Mouse (Mus musculus): ENCODE measurements at regions not wholly inside any gene's neighbourhood (a gene's known extent, or its start where the extent isn't known, plus 50 kb on each side); places are given as distances from the start of the nearest gene placed in this dataset.

DNA sequence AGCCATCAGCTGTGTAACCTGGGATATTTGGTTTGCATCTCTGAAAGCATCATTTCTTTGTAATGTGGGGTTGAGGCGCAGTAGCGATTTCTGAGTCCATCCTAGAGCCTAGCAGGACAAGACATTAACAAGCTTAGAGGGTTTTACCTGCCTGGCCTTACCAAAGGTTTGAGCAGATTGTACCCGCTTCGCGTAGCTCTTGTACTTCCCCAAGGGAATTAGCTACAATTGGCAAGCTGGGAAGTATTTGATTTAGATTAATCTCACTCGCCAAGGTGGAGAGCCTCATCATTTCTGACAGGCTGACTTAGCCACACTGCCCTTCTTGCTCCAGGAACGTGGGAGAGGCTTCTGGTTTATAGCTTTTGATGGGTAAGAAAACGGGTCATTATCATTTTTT, 436.1 kb upstream of the Tle4 start:
- no peak for DNase-seq

GRCm38 (mm10) chr19:15033396-15033795, 435.5 kb upstream of the Tle4 start:
- DNase-seq, result no peak

GRCm38 (mm10) chr19:15032297-15032947, 434.6 kb upstream of the Tle4 start:
- no peak for DNase-seq

DNA sequence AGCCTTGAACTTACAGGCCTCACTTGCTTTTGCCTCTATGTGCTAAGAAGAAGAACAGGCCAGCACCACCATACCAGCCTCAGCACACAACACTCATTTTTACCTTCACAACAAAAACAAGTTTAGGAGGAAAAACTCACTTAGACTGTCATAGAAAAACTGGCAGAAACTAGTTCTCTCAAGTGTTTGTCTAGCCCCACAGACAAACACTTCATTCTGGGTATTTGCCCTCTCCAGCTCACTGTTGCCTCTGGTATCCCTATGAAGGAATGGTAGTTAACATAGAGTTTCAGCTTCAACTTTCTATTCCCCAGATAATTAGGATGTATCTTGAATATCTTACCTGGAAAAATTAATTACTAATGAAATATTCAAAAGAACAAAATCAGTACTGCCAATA, 433.6 kb upstream of the Tle4 start:
- DNase-seq, result no peak

DNA sequence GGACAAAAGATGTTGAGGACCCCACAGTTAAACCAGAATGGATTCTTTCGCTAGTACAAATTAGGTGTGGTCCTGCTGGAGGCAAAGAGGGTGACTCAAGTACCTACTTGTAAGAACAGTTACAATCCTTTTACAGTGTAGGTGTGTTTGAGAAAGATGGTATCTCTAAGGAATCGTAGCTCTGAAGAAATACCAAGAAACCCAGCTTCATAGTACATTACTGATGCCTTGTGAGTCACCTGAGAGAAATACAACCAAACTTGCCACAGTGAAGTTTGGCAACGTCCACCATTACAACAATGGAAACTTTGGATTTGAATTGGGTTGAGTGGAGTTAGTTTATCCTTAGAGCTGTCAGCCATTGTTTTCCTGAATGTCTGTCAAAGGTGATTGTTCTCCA, 405.7 kb upstream of the Tle4 start:
- no peak for DNase-seq

GRCm38 (mm10) chr19:14993344-14993743, 395.5 kb upstream of the Tle4 start:
- no peak for DNase-seq

- no peak for DNase-seq
Measured at GRCm38 (mm10) chr19:14970161-14970560, 372.3 kb upstream of the Tle4 start.

GRCm38 (mm10) chr19:14968283-14968682, 370.4 kb upstream of the Tle4 start:
- DNase-seq, result no peak

DNA sequence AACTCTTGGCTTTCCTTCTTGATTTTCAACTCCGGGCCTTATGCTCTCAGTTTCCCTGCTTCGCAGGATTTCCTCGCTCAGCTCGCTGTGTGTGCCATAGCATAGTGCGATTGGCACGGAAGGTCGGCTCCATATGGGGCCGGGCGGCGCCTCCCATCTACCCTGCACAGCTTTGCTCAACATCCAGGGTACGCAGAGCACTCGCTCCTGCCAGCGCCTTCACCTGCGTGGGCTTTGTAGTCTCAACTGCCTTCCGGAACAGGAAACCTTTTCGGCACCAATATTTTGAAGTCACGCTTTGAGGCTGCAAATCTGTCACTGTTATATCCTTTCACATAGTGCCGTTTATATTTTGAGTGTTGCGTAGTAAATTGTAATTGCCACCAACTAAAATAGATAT, 359.9 kb upstream of the Tle4 start:
- DNase-seq, result no peak

- DNase-seq, result no peak
Measured at GRCm38 (mm10) chr19:14957154-14957553, 359.3 kb upstream of the Tle4 start.

DNA sequence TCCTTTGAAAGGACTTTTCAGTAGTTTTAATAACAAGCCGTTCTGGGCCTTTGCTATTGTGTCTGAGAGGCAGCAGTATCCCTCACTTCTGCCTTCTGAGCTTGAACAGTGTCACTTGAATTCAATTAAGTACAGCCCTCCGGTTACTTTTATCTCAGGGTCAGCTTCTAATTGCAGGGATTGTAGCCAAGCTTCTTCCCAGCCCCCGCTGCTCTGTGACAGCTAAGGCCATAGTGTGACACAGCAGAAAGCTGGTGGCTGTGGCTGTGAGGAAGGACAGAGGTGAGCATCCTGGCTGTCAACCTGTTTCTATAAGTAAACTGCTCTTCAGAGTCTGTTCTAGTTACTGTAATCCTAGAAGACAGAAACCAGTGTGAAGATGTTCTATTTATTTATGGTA, 358.5 kb upstream of the Tle4 start:
- no peak for DNase-seq

- no peak for DNase-seq
Measured at GRCm38 (mm10) chr19:14955969-14956368, 358.1 kb upstream of the Tle4 start.

- no peak for DNase-seq
Measured at GRCm38 (mm10) chr19:14940207-14940952, 342.5 kb upstream of the Tle4 start.

DNA sequence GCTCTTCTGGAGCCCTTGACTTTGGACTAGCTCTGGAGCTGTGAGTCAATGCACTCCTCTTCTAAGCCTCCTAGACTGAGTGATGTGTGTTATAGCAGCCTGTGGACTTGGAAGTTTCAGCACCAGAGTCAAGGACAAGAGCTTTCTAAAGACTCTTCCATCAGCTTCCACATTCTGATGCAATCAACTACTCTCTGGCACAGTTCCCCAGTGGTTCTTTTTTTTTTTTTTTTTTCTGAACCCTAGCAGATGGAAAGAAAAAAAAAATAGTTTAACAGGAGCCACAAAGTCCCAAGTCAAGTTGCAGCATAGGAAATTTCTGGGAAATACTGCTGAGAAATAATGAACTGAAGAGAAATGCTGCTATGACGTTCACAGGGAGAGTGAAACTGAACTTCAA, 324.4 kb upstream of the Tle4 start:
- no peak for DNase-seq

DNA sequence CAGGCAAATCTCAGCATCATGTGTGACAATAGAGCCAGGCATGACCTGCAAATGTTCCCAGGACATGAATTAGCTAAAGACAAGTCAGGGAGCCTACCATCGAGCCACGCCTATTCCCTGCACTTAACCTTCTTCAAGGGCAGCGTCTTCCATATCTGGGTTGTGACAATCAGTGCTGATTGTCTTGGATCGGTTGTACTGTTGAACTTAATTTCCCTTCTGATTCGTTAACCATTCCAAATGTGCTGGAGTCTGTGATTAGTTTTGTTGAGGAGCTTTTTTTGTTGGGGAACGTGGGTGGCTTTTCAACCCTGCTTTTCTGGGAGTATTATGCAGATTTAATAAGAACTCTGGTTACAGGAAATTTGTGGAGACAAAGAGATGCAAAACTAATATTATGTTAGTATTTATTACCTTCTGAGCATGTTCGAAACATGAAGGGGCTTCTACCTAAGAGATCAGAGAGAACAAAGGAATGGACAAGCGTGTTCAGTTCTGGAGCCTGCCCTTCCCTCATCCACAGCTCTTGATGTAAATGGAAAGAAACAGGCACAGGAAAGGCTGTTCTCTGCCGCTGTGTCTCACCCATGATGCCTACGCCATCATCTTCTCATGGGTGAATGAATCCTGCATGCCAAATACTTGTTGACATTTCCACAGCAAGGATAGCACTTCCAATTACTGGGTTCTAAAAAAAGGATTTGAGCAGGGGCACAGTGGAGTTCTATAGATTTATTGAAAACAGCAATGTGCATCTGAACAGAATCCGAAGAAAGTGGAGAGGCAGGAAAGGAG, 313.4 kb upstream of the Tle4 start:
- no peak for DNase-seq

GRCm38 (mm10) chr19:14894875-14895274, 297.0 kb upstream of the Tle4 start:
- no peak for DNase-seq

DNA sequence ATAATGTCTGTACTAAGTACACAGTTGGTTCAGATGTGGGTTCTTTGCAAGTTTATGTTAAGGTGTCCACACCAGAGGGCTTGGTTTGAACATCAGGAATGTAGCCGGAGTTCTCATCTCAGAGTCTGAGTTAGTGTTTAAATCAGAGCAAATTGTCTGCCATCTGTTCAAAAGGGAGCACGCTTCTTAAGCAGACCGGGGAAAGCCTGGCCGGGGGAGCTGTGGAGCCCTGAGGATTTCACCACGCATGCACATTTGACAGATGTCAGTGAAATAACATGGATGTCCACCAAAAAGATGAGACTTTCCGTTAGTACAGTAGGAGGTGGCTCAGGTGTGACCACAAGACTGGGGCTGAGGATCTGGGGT, 294.5 kb upstream of the Tle4 start:
- no peak for DNase-seq

GRCm38 (mm10) chr19:14891689-14892389, 294.0 kb upstream of the Tle4 start:
- no peak for DNase-seq

DNA sequence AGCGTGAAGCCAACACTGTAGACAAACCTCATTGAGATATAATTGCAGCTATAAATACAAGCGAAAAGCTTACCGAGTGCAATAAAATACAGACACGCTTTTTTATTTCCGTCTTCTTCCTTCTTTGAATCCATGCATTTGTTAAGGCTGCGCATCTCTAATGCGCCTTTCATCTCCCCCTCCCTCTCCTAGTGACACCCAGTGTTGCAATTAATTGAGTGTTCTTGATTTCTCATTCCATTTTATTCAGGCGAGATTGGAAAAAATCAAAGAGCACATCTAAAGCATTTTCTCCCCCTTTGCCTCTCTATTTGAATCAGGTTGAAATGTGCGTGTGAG, 293.2 kb upstream of the Tle4 start:
- DNase-seq, result no peak

GRCm38 (mm10) chr19:14890241-14891089, 292.6 kb upstream of the Tle4 start:
- DNase-seq, result no peak

GRCm38 (mm10) chr19:14889794-14890193, 291.9 kb upstream of the Tle4 start:
- DNase-seq, result no peak

DNA sequence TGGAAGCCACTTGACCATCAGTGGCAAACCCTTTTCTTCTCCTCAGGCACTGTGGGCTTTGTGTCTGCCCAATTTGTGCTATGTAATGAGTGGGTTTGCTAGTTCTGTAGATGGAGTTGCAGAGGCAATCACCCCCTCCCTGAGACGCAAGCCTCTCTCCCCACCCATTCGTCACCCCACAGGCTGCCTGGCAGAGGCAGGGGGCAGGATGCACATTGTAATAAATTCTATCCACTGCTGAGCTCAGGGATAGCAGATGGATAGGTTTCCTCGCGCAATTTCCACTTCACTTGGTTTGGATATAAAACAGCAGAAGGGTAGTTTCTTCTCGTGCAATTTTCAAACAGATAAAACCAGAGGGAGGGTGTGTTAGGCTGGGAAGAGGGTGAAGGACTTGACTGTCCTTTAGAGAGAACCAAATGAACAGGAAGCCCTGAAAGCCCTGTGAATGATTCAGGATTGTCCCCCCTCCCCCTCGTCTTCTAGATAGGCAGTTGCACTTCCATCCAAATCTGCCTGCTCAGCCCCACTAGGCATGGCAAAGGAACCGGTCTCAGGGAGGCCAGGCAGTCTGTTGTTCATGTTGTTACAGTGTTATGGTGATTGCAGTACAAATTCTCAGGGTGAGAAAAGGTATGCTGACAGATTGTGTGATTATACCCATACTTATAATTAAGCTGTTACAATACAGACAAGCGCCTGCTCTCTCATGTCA, 286.0 kb upstream of the Tle4 start:
- no peak for DNase-seq

Data from spleen, adult 18-20 months (tissue).